Mouse (Mus musculus) embryonic facial prominence, embryonic 14.5 days (tissue): ENCODE results near the gene Aadacl4. TPM values are rescaled to one million over a fixed set of nuclear protein-coding genes. Genes with fewer than 3 reads are reported as not detected.
"Not testable (repeated sequence)": the region's sequence is repeated elsewhere in the genome, so short reads cannot be mapped to it uniquely, and the experiment has no call there.

Experiments
- ATAC-seq: fragments of 200-750 bp; cut with Nextera tagmentation; 2 replicates; pipeline ENCODE4 v1.8.0; 2017; ENCODE audit warnings: low read depth, moderate number of reproducible peaks, moderate TSS enrichment
- DNase-seq: peaks from one replicate; pipeline ENCODE4 v3.0.0-alpha.2; 2015; ENCODE audit warnings: low spot score
- H3K27ac ChIP-seq: fragments of 300-500 bp; sonication (generic); replicated peaks from 2 replicates; pipeline ENCODE4 v1.5.1; 2014; ENCODE audit warnings: low read depth, mild to moderate bottlenecking, low read length, moderate library complexity
- H3K27me3 ChIP-seq: fragments of 300-500 bp; sonication (generic); replicated peaks from 2 replicates; pipeline ENCODE4 v1.6.1; 2014; ENCODE audit warnings: low read length; ENCODE audit not compliant: control insufficient read depth, insufficient read depth
- H3K36me3 ChIP-seq: fragments of 300-500 bp; sonication (generic); 2 replicates; pipeline ENCODE4 v1.6.1; 2014; ENCODE audit warnings: low read length, mixed read lengths; ENCODE audit not compliant: control insufficient read depth, insufficient read depth
- H3K4me1 ChIP-seq: fragments of 300-500 bp; sonication (generic); 2 replicates; pipeline ENCODE4 v1.6.1; 2014; ENCODE audit warnings: antibody characterized with exemption, low read length; ENCODE audit not compliant: control insufficient read depth, insufficient read depth
- H3K4me2 ChIP-seq: fragments of 300-500 bp; sonication (generic); 2 replicates; pipeline ENCODE4 v1.6.1; 2014; ENCODE audit warnings: low read depth, mild to moderate bottlenecking, low read length, moderate library complexity, mixed read lengths
- H3K4me3 ChIP-seq: fragments of 300-500 bp; sonication (generic); 2 replicates; pipeline ENCODE4 v1.5.1; 2014; ENCODE audit warnings: low read depth, mild to moderate bottlenecking, low read length
- H3K9ac ChIP-seq: fragments of 300-500 bp; sonication (generic); 2 replicates; pipeline ENCODE4 v1.6.1; 2014; ENCODE audit warnings: low read depth, mild to moderate bottlenecking, low read length, moderate library complexity, mixed read lengths
- H3K9me3 ChIP-seq: fragments of 300-500 bp; sonication (generic); 2 replicates; pipeline ENCODE4 v1.6.1; 2016; ENCODE audit warnings: low read length; ENCODE audit not compliant: control insufficient read depth
- WGBS: fragments of 180-500 bp; shearing (Covaris S2); extraction: QIAGEN DNeasy Blood & Tissue Kit; methylation state at CpG from one replicate; pipeline ENCODE4 v1.1.7; 2014; 5-methylcytosine and 5-hydroxymethylcytosine counted together
- polyA plus RNA-seq: library from polyadenylated mRNA; unstranded; fragments of >200 nt; fragmentation: Nextera tagmentation; extraction: Ambion mirVana; gene quantifications from 2 replicates; pipeline ENCODE4 v1.2.1, GENCODE M21; 2014

Gene Aadacl4
- not detected in 2 replicates for polyA plus RNA-seq

- Histone ChIP-seq H3K36me3 (no peaks in the 10 kb centered on the region), H3K9ac (no peak within 1 kb of the TSS), H3K27me3 (no peaks in the 10 kb centered on the region), H3K9me3 (peaks cover 15% of the 10 kb centered on the region; the same call in 1 of the 2 replicates), H3K4me2 (no peak within 1 kb of the TSS), H3K4me3 (no peak within 1 kb of the TSS), H3K4me1 (no peaks in the 10 kb centered on the region), H3K27ac (no peak within 1 kb of the TSS)
- WGBS, result 57% methylated on average over 1 of the region's 1 CpGs
- ATAC-seq (no peak), DNase-seq (no peak)
These were observed at the start of gene Aadacl4 for GRCm38 (mm10) chr4:144613407-144613806. Gene Aadacl4, plus strand, starts transcription at chr4:144613707.

DNA sequence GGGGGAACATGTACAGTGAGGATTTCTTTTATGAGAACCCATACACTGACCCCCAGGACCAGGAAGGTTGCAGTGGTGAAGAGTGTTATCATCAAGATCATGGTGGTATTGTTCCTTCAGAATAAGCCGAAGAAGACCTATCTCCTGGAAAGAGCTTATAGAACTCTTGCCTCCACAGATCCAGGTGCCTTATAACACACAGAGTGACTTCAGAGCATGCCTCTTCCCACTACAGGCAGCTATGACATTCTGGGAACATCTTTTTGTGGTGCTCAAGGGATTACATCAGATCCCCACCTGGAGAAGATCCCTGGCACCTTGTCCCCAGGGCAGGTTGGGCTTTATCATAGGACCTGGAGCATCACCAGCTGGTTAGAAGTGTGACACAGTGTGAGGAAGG is 48.5 kb upstream of the Aadacl4 start, which contains the start of gene Gm13124:
Gene Gm13124, minus strand, starts transcription at position 101 of the 400 bp plus-strand sequence.
- ATAC-seq (no peak), DNase-seq (no peak)
- no peaks in the 10 kb centered on the region for H3K4me1 ChIP-seq
- H3K4me2 ChIP-seq, result no peak within 1 kb of the TSS
- H3K9ac ChIP-seq, result no peak within 1 kb of the TSS
- no peaks in the 10 kb centered on the region for H3K36me3 ChIP-seq
- no peaks in the 10 kb centered on the region for H3K27me3 ChIP-seq
- WGBS, result 95% methylated on average over 1 of the region's 1 CpGs
- peaks cover 16% of the 10 kb centered on the region; the same call in 1 of the 2 replicates for H3K9me3 ChIP-seq
- H3K27ac ChIP-seq, result no peak within 1 kb of the TSS
- H3K4me3 ChIP-seq, result no peak within 1 kb of the TSS

DNA sequence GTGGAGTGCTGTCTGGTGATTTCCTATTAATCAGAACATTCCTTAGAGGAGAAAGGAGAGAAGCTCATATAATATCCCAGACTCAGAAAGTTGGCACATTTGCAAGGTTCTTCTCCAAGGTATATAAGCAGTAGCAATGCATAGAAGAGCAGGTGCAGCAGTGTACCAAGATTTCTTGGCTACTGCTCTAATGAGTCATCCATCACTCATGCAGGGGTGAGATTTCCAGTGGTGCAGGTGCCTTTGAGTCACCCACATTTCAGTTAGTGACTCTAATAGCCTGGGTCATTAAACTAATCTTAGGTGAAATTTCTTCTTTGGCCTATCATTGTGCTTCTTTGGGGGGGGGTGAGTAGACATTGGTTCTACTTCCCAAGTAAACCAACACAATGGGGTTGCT is 45.8 kb upstream of the Aadacl4 start:
- no peaks in the 10 kb centered on the region for H3K27me3 ChIP-seq

DNA sequence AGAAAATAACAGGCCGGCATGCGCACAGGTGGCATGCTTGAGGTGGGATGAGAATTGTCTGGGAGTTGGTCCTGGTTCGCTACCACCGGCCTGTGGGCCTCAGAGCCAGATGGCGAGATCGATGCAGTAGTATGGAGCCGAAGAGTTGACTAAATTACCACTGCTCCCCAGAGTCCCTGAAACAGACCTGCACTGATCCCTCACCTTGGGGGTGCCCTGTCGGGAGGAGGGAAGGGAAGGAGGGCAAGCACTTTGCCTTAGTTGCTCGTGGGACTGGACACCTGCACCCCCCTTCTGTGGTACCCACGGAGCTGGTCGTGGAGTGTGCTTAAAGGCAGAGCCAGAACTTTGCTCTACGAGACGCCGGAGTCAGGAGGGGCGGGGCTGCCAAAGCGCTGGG is 27.3 kb upstream of the Aadacl4 start:
- H3K4me2 ChIP-seq, H3K9me3 ChIP-seq, H3K27ac ChIP-seq, ATAC-seq, H3K4me1 ChIP-seq, H3K9ac ChIP-seq, H3K4me3 ChIP-seq, H3K36me3 ChIP-seq, H3K27me3 ChIP-seq, DNase-seq: not testable (repeated sequence)
- WGBS, result 93% methylated on average over 12 of the region's 16 CpGs

More for the DNA sequence above, 45.8 kb upstream of the Aadacl4 start:
- ATAC-seq (no peak), DNase-seq (no peak)
- Histone ChIP-seq H3K4me2 (no peak overlapping the region), H3K4me1 (no peaks in the 10 kb centered on the region), H3K4me3 (no peak overlapping the region), H3K9ac (no peak overlapping the region), H3K36me3 (no peaks in the 10 kb centered on the region), H3K9me3 (0 out of 2 replicates have a peak, but pooled peaks cover 2% of the 10 kb centered on the region), H3K27ac (no peak overlapping the region)

GRCm38 (mm10) chr4:144592790-144593189 is 20.7 kb upstream of the Aadacl4 start:
- Histone ChIP-seq H3K36me3 (no peaks in the 10 kb centered on the region), H3K27me3 (no peaks in the 10 kb centered on the region), H3K27ac (no peak overlapping the region), H3K4me1 (no peaks in the 10 kb centered on the region), H3K9me3 (no peaks in the 10 kb centered on the region), H3K4me2 (no peak overlapping the region), H3K9ac (no peak overlapping the region), H3K4me3 (no peak overlapping the region)
- DNase-seq, result no peak
- ATAC-seq, result no peak

- 67% methylated on average over 1 of the region's 1 CpGs for WGBS
- no peaks in the 10 kb centered on the region for H3K4me1 ChIP-seq
- DNase-seq (no peak), ATAC-seq (no peak)
- no peak overlapping the region for H3K4me2 ChIP-seq
- peaks cover 20% of the 10 kb centered on the region for H3K9me3 ChIP-seq
- H3K9ac ChIP-seq, result no peak overlapping the region
- no peaks in the 10 kb centered on the region for H3K36me3 ChIP-seq
- H3K27ac ChIP-seq, result no peak overlapping the region
- no peaks in the 10 kb centered on the region for H3K27me3 ChIP-seq
- H3K4me3 ChIP-seq, result no peak overlapping the region
These were observed 1.1 kb downstream of the Aadacl4 start for GRCm38 (mm10) chr4:144614586-144614985.

GRCm38 (mm10) chr4:144638263-144638662 is 24.8 kb downstream of the Aadacl4 start:
- Histone ChIP-seq H3K4me1 (no peaks in the 10 kb centered on the region), H3K9me3 (peaks cover 14% of the 10 kb centered on the region; the same call in 1 of the 2 replicates), H3K27me3 (no peaks in the 10 kb centered on the region), H3K4me2 (no peak overlapping the region), H3K9ac (no peak overlapping the region), H3K27ac (no peak overlapping the region), H3K4me3 (no peak overlapping the region), H3K36me3 (no peaks in the 10 kb centered on the region)
- ATAC-seq (no peak), DNase-seq (no peak)

Other genes starting within 250 kb of the Aadacl4 start
- 0.19 TPM in 1 of 2 replicates, not detected in the other for gene Pramef20, start 235.8 kb upstream of the Aadacl4 start, polyA plus RNA-seq
- 0.16 and 0.24 TPM in 2 replicates for gene Pramef12, start 205.2 kb upstream of the Aadacl4 start, polyA plus RNA-seq
- gene 1700012P22Rik, start 174.9 kb upstream of the Aadacl4 start, polyA plus RNA-seq, result not detected in 2 replicates
- not detected in 2 replicates for gene Gm9944, start 160.4 kb upstream of the Aadacl4 start, polyA plus RNA-seq
- not detected in 2 replicates for gene Aadacl3, start 150.0 kb upstream of the Aadacl4 start, polyA plus RNA-seq
- gene 9430007A20Rik, start 93.9 kb upstream of the Aadacl4 start, polyA plus RNA-seq, result not detected in 2 replicates
- gene Gm13124, start 48.6 kb upstream of the Aadacl4 start, polyA plus RNA-seq, result not detected in 2 replicates
- gene Gm436, start 72.7 kb downstream of the Aadacl4 start, polyA plus RNA-seq, result not detected in 2 replicates
- gene Gm13178, start 107.7 kb downstream of the Aadacl4 start, polyA plus RNA-seq, result not detected in 2 replicates
- not detected in 2 replicates for gene Gm438, start 172.9 kb downstream of the Aadacl4 start, polyA plus RNA-seq